Mouse (Mus musculus) urinary bladder, postnatal 10 days (tissue): Measurements from ENCODE around the gene Fam129b.

Experiments
- DNase-seq: peaks from one replicate; pipeline ENCODE4 v3.0.0; 2022; ENCODE audit warnings: low spot score

Fam129b gene

DNA sequence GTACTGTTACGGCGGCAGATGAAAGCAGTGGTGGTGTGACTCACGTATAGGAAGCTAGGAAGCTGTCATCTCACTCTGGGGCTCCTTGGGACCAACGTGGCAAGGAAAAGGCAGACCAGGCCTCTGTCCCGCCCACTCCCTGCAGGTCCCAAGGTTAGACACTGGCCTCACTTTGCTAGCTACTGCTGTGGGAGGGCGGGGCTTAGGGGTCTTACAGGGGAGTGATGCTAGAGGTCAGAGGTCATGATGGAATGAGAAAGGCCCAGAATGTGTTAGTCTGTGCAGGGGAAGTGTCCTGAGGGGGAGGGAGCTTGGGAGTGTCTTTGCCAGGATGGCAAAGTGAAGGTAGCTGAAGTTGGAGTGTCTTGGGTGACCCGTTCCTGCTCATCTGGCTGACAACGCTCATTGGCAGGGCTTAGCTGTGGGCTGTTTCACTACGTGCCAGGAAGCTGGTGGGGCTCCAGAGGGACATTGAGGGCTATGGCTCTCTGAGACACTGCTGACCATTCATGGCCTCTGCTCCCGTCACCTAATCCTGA, 48.5 kb downstream of the Fam129b start:
- DNase-seq: no peak

DNA sequence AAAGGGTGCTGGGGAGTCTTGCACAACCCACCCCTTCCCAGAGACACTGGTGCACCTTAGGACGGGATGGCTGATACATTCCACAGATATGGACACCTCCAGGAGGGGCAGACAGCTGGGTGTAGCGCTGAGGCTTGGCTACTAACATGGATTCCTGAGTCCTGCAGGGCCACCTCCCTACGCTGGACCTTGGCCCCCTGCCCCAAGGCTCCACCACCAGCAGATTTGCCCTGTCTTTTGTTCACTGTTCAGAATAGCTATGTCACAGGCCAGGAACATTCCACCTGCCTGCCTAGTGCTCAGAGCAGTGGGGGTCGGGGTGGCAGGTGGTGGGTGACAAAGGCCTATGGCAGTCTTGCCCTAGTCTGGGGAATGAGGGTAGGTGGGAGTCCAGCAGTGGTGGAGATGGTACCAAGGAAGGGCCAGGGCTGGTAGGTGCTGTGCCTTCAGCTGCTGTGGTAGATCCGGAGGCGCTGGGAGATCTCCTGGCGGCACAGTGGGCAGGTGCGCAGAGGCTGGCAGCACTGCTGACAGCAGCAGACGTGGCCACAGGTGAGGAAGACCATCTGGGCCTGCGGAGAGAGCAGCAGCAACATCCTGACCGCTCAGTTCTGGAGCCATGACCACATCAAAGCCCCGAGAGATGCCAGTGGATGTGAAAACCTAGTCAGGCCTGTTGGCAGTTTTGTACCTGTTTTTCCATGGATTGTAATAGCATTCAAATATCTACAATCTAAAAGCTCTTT, 50.6 kb downstream of the Fam129b start:
- DNase-seq: no peak

DNA sequence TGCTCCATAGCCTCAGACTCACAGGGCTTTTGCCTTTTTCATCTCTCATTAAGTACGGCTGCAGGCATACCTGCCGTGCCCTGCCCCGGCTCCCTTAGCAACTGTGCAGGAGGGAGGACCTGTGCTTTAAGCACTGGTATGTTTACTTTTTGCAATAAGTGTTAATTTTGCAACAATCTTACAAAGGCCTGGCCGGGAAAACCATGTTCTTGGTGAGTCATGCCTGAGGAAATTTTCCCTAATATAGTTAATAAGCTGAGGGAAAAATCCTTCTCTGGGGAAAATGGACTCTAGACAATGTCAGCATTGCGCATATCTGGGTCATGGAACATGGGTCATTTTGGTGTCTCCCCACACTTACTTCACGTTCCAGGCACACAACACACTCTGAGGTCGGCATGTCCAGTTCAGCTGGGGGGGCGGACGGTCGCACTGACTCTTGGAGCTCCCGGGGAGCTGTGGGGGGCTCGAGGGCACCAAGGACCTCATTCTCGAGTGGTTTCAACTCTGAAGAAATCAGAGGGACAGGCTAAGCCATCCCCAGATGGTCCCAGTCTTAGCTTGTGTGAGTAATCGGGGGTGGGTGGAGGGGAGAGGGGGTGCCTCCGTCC, 51.8 kb downstream of the Fam129b start:
- DNase-seq: no peak

DNA sequence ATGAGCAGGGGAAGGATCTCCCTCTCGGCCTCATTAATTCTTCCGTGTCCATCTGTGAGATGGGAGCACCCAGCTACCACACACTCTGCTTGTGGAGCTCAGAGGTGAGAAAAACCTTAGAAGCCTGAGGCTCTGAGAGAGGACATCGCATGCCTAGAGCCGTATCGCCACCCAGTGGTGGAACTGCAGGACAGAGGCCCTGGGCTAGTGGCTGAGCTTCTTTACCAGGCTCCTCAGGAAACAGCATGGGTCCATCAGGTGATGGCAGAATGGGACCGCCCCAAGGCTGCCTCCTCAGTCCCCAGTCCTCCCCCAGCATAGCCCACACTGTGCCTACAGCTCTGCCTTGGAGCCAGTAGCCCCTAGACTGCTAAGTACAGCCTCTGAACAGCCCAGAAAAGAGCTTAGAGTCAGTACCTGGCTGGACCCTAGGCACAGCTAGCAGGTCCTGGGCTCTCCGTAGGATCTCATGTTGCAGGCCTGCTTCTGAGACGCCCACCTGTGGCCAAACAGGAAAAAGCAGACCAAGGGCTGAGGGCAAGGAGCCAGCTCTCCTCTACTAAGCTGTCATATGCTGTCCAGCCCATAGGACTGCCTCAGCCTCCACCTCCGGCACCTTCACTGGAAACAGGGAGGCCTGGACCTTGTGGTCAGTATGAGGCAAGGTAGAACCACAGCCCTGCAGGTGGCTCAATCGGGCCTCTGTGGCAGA, 52.5 kb downstream of the Fam129b start:
- no peak for DNase-seq

DNA sequence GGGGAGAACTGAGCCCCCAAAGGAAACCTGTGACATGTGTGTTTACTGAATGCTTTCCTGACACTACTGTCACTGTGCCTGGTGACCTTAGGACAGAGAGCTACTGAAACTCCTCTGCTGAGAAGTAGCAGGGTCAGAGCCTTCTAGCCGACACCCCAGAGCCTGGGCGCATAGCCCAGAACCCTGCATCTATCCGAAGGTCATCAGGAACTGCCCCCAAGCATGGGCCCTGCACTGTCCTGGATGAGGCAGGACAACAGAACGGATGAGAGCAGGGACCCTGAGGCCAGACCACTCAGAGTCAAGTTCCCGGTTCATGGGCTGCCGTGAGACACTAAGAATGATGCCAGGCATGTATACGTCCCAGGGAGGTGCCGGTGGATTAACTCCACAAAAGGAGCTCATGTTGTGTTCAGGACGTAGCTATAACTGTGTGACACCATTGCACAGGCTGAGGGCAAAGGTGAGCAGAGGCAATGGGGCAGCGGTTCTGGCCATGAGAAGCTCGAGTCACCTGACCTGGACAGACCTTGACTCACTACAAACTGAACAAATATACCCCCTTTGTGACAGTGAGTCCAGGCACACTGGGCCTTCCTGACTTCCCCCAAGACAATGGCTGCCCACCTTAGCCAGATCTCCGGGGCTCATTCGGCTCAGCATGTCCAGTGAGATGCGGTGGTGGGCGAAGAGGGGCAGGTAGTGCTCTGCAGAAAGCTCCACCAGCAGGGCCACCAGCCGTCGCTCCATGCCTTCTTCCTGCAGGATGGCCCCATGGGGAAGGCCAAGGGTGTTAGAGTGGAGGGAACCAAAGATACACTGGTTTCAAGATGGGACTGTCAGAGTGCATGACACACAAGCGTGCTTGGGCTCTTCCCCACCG, 53.3 kb downstream of the Fam129b start:
- no peak for DNase-seq

DNA sequence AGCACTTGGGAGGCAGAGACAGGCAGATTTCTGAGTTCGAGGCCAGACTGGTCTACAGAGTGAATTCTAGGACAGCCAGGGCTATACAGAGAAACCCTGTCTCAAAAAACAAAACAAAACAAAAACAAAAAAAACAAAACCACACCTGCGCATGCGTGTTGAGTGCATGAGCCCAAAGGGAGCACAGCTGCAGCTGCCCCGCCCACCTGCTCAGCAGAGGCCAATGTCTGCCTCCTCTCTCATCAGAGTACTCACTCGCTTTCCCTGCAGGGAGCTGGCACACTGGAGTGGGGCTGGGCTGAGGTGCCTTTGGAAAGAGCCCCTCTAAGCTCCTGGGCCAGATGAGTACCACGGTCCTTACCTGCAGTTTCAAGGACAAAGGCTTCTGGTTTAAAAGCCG, 55.8 kb downstream of the Fam129b start:
- DNase-seq: no peak

DNA sequence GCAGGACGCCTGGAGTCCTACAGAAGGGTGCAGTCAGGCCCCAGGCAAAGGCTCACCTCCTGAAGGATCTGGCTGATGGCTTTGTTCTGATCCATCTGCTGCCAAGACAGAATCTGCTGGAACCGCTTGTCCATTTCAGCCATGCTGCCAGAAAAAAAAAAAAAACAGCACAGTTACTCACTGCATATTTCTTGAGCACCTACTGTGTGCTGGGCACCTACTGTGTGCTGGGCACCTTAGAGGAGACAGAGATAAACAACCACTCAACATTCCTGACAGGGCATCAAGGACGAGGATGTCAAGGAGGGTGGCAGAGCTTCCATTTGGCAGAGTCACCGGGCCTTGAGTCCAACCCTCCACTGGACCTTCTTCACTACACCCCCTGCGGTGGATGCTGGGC, 62.8 kb downstream of the Fam129b start:
- DNase-seq: no peak

DNA sequence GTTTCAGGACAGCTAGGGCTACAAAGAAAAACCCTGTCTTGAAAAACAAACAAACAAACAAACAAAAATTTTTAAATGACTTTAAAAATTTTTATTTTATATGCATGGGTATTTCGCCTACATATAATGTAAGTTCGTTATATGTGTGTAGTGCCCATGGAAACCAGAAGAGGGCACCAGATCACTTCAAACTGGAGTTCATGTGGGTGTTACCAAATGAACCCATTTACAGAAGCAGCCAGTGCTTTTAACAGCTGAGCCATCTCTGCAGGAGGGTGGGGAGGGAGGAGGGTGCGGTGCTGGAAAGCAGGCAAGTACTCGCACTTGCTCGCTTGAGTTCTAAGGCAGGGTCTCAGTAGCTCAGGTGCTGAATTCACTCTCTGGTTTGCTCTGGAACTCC, 63.5 kb downstream of the Fam129b start:
- DNase-seq: no peak

DNA sequence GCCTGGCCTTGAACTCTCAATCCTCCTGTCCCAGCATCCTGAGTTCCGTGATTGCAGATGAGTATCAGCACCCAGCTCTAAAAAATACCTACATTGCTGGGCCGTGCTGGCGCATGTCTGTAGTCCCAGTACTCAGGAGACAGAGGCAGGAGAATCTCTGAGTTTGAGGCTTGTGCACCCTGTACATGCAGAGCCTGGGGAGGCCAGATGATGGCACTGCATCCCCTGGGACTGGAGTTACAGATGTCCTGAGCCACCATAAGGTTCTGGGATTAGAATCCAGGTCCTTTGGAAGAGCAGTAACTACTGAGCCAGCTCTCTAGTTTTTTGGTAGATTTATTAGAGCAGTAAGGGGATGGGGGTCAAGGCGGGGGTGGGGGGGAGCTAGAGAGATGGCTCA, 64.6 kb downstream of the Fam129b start:
- no peak for DNase-seq

DNA sequence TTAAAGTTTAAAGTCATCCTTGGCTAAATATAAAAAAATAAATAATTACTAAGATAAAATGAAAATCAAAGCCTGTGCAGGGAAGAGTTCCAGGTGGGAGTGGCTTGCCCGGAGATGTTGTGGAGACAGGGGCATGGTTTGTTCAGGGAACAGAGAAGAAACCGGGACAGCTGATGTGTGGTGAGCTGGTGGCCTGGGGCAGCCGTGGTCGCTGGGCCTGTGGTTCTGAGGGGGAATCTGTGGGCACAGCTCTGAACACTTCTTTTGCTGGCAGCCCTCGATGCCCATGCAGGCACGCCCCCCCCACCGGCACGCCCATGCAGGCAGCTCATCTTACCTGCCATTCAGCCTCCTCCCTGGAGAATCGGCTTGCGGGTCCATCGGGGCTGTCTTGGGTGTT, 71.5 kb downstream of the Fam129b start:
- DNase-seq: no peak

DNA sequence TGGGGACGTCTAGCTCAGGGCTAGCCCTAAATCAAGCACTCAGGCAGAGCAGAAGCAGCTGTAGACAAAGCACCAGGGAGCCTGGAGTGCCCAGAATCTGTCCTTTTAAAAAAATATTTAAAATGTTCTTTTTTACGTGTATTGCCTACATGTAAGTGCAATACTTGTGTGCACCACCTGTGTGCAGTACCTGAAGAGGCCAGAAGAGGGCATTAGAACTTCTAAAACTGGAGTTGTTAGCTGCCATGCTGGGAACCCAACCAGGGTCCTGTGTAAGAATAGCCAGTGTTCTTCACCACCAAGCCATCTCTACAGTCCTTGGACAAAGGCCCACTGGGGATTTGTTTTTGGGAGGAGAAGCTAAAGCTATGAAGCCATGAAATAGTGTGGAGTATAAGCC, 78.7 kb downstream of the Fam129b start:
- DNase-seq: no peak

DNA sequence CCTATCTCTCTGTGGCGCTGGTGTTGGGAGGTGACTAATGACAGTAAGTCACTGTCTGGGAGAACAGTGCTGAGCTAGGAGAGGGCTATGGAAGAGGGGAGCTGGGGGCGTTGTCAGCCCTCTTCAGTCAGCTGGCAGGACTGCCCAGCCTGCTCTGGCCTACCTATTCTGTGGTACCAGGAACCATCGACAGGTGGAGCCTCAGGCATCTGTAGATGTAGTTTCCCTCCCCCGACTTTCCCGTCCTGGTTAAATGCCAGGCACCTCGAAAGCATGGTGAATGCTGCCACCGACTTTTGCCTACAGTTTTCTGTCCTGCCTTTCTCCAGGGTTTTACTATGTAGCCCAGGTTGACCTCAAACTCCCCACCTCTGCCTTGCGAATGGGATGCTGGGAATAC, 81.4 kb downstream of the Fam129b start:
- no peak for DNase-seq

DNA sequence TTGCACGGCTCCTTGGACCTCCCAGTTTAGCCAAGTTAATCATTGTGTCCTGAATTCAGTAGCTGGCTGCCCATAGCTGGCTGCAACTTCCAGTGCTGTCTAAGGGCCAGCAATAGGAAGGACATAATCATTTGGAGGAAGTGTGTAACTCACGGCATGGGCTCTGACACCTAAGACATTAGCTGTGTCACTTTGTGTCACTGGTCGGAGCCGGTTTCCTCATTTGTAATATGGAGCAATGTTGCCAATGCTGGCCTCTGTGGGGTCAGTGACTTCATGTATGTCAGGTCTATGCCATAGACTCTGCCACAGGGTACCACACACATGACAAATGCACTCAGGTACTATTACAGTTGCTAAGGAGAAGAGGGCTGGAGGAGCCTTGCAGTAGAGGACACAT, 84.4 kb downstream of the Fam129b start:
- DNase-seq: no peak

DNA sequence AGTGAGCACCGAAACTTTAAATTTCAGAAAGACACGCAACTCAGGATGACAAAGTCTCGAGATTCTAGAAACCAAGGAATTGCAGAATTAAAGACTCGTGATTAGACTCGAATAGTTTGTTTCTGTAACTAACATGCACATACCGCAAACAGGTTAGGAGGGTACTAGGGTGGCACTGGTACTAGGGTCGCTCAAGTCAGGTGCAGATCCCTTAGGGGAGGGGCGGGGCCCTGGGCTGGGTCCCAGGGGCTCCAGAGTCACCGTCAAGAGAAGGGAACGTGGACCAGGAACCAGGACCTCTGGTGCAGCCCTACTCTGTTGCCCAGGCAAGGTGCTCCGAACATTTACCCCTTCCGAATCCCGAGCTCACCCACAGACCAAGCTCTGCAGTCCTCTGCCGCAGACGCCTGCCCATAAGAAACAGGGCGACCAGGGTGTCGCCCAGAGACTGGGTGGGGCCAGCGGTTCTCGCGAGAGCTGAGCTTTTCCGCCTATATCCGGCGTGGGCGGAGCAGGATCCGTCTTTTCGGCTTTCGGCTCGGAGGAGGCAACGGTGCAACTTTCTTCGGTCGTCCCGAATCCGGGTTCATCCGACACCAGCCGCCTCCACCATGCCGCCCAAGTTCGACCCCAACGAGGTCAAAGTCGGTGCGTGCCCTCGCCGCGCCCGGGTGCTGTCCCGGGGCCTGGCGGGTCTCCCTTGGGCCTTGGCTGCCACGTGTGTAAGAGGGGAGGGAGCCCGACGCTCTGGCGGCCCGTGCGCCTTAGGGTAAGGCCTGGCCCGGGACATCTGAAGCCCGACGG, 85.5 kb downstream of the Fam129b start, which contains the start of the genes Rpl12 and Lrsam1:
Gene Rpl12 (plus strand): TSS at position 368 of the 804 bp plus-strand sequence.
Gene Lrsam1 (minus strand): TSS at position 423 of the 804 bp plus-strand sequence.
- DNase-seq: peak; percentile 92

DNA sequence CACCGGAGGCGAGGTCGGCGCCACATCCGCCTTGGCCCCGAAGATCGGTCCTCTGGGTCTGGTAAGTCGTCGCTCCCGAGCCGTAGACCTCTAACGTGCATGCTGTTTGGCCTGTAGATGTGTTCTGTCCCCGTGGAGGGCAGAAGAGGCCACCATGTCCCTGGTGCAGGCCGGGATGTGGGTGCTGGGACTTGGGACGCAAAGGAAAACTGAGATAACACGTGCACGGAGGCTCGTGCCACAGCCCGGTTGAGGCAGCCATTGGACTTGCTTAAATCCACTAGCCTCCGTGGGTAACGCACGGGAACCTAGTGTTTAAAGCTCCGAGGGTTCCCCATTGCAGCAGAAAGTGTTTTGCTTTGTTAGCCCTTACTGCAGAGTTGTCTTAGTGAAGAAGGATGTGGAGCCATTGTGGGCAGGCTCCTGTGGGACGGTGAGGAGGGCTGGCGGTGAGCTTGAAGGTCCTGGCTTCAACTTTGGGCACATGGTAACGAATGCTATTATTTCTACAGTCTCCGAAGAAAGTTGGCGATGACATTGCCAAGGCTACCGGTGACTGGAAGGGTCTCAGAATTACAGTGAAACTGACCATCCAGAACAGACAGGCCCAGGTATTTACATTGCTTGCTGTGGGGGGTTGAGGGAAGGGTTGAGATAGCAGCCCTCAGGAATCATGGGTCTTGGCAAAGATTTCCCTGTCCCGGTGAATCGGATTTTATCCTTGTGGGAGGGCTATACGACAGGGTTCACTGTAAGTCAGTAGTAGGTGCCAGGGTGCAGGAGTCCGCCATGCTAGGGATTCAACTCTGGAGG, 86.4 kb downstream of the Fam129b start:
- DNase-seq: no peak

DNA sequence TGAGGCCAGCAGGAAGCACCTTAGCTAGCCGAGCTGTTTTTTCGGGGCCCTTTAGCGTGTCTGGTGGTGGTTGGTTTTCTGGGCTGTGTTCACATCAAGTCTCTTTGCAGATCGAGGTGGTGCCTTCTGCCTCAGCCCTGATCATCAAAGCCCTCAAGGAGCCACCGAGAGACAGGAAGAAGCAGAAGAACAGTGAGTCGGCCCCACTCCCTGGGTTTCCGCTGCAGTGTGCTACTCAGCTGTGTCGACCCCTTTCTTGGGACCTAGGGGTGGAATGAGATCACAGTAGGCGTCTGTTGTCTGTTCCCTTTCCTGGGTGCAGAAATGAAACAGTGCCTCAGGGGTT, 86.9 kb downstream of the Fam129b start:
- DNase-seq: no peak

DNA sequence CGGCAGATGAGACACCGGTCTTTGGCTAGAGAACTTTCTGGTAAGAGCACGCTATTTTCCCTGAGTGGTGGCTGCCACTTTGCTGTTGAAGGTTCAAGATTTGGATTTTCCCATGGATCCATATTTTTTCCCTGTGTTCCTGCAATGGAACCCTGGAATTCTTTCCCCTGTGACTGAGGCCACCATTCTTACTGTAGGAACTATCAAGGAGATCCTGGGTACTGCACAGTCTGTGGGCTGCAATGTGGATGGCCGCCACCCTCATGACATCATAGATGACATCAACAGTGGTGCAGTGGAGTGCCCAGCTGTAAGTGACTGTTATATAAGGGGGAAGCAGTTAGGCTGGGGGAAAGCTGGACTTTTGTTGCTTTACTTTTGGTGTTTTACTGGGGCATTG, 87.6 kb downstream of the Fam129b start:
- no peak for DNase-seq

DNA sequence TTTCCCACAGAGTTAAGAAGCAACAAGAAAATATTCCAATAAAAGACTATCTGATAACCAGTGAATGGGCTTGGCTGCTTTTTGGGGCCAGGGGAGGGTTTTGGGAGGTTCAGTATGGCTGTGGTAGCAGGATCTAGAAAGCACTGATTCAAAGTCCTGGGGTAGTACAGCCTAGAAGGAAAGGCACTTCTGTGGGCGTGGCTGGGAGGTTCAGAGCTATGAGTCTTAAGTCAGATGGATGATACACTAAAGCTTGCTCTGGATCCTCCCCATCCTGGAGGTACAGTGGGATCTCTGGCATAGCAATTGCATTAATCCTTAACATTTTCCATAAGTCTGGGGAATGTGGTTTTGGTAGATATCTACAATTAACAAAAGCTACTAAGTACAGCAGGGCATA, 88.1 kb downstream of the Fam129b start:
- no peak for DNase-seq

DNA sequence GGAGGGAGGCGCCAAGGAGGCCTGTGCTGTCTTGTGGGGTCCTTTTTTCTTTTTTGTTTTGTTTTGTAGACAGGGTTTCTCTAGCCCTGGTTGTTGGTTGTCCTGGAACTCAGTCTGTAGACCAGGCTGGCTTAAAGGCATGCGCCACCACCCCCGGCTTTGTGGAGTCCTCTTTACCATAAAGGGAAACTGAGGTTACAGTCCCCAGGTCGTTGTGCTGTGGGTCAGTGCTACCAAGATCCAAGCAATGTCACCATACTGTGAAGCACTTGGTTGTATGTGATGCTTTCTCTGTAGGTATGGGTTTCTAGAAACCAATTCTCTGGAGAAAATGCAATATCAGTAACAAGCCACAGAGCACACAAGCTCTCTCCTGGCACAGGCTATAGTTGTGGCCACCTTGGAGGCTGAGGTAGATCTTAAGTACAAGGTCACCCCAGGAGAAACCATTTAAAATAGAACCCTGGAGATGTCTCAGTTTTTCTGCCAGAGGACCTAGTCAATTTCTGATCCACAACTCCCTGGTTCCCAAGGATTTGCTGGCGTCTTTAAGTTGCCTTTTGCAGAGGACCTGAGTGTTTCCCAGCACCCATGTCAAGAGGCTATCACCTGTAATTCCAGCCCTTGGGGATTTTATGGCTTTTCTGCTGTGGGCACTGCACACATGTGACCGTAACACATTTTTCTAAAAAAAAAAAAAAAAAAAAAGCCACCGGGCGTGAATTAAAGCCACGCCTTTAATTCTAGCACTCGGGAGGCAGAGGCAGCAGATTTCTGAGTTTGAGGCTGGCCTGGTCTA, 88.9 kb downstream of the Fam129b start:
- DNase-seq: no peak
